Mouse (Mus musculus): ENCODE measurements around the gene Cog4. TPM values are rescaled to one million over a fixed set of nuclear protein-coding genes. Genes with fewer than 3 reads are reported as not detected.

Cog4 gene
- total and polyA plus RNA-seq, 3 experiments, result 24.9 to 35.2 (median 27.5) TPM

DNA sequence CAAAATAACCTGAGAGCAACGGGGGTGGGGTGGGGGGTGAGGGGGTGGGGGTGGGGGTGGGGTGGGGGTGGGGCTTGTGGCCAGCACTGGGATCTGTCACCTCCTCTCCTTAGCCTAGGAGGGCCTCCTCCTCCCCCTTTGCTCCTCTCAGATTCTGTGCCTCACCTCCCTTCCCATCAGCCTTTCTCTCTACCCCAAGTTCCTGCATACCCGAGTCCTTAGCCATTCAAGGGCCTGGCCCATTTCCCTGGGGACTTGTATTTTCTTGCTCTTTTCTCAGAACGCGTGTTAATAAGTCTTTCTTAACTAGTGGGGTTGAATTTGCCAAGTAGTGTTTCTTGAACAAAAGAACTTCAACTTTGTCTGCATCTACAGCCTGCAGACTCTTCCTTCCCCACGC lies 80.3 kb downstream of the Cog4 start (continued):
- TF ChIP-seq TCF12 (IDR thresholded peaks at IDR 0.05; ENCODE audit: low read depth, low read length) (peak; percentile 29; the same call in 1 of the 2 replicates), TBP (conservative IDR thresholded peaks at IDR 0.05; ENCODE audit: low read depth, low read length) (no peak), E2F4 (IDR thresholded peaks at IDR 0.05; ENCODE audit: insufficient replicate concordance, low read depth, low read length) (no peak), USF1 (IDR thresholded peaks at IDR 0.05; ENCODE audit: low read depth, low read length) (no peak)

DNA sequence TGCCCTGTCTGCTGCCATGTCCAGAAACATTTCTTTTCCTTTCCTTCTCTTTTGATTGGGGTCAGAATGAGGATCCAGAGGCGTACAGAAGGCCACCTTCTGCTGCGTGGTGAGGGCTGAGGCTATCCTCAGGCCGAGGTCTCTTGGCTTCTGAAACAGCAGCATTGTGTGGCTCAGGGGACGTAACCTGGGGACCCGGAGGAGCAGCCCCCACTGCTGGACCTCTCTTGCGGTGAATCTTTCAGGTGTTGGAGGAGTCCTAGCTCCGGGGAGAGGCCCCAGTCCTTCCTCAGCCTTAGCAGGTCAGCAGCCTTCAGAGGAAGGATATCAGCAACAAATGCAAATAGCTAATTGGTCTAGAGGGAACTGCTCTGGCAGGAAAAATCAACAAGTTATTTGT lies 82.0 kb downstream of the Cog4 start:
- DNase-seq (ENCODE audit: extremely low read depth), result peak; percentile 71
- H3K36me3 ChIP-seq (replicated peaks in 1 of 2; ENCODE audit: control insufficient read depth in 1 of 2, insufficient read depth in 1 of 2, low read length in 1 of 2), result peaks cover 7 to 34% of the 10 kb centered on the region in 2 experiments
- peak overlapping the region; percentile 98 for H3K27ac ChIP-seq (ENCODE audit: insufficient read depth, low read depth)

DNA sequence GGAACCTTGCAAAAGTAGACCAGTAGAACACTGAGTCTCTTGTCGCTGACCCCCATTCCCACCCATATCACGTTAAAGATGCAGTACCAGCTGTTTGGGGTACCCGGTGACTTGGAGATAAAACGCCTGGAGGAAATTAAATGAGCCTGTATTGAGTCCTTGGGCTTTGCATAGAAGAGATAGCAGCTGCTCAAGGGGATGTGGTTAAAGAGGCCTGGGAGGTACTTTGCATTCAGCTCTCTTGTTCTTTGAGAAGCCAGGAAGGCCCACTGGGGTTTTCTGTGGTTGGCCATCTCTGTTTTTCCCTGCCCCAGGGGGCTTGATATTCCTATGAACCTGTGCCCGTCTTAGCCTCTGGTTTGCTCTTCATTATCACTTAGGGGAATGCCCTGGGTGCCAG lies 82.7 kb downstream of the Cog4 start:
- H3K27ac ChIP-seq (ENCODE audit: insufficient read depth, low read depth), result peak overlapping the region; percentile 98
- H3K9ac ChIP-seq (ENCODE audit: insufficient read depth, low read depth), result peak overlapping the region; percentile 86
- H3K4me3 ChIP-seq (replicated peaks in 1 of 3; ENCODE audit: low read depth in 2 of 3, low read length in 2 of 3, poor library complexity in 1 of 3), result no peak overlapping the region
- no peaks in the 10 kb centered on the region for H3K27me3 ChIP-seq (replicated peaks)
- peaks cover 7 to 36% of the 10 kb centered on the region in 2 experiments for H3K36me3 ChIP-seq (replicated peaks in 1 of 2; ENCODE audit: control insufficient read depth in 1 of 2, insufficient read depth in 1 of 2, low read length in 1 of 2)
- dilution Hi-C loops (cut with MboI; ENCODE audit: extremely low pct_ligation_motif_present, extremely low pct_unique_long_range_greater_than_20kb, low sequenced_read_pairs) (no loop called here), in situ Hi-C loops (cut with MboI; ENCODE audit: low pct_ligation_motif_present, low pct_unique_long_range_greater_than_20kb, low sequenced_read_pairs) (no loop called here)
- H3K4me1 ChIP-seq (ENCODE audit: control insufficient read depth in 1 of 2, insufficient read depth in 2 of 2), result peaks cover 30 to 77% of the 10 kb centered on the region in 2 experiments
- H3K79me2 ChIP-seq (replicated peaks; ENCODE audit: control insufficient read depth, extremely low read depth, insufficient read depth, poor library complexity, severe bottlenecking), result peaks cover 59% of the 10 kb centered on the region
- no peaks in the 10 kb centered on the region for H3K9me3 ChIP-seq (replicated peaks; ENCODE audit: low read length)
- peak; percentile 96 for DNase-seq (ENCODE audit: extremely low read depth)
- peak overlapping the region; percentile 98 for H3K4me2 ChIP-seq (ENCODE audit: insufficient read depth, low read depth, poor library complexity, severe bottlenecking)
- TF ChIP-seq MAX (IDR thresholded peaks at IDR 0.05; ENCODE audit: low read length), result no peak
- no peak for TF ChIP-seq PAX5 (IDR thresholded peaks at IDR 0.05; ENCODE audit: low read length)
- no peak for TF ChIP-seq CTCF (conservative IDR thresholded peaks at IDR 0.05 in 1 of 2, IDR thresholded peaks at IDR 0.05 in 1 of 2; ENCODE audit: low read depth in 2 of 2, low read length in 2 of 2)
- TF ChIP-seq HCFC1 (IDR thresholded peaks at IDR 0.05; ENCODE audit: low read depth, low read length), result peak; percentile 46
- TF ChIP-seq ETS1 (conservative IDR thresholded peaks at IDR 0.05; ENCODE audit: low read depth, low read length), result peak; percentile 97
- no peak for TF ChIP-seq ZC3H11A (IDR thresholded peaks at IDR 0.05; ENCODE audit: low read depth, low read length)
- TF ChIP-seq EP300 (IDR thresholded peaks at IDR 0.05; ENCODE audit: low read length), result peak; percentile 95
- peak; percentile 90 for TF ChIP-seq CHD2 (IDR thresholded peaks at IDR 0.05; ENCODE audit: low read length)
- no peak for TF ChIP-seq UBTF (IDR thresholded peaks at IDR 0.05; ENCODE audit: low read depth, low read length)
- no peak for TF ChIP-seq GABPA (IDR thresholded peaks at IDR 0.05; ENCODE audit: insufficient replicate concordance, low read depth, low read length)
- TF ChIP-seq MYC (IDR thresholded peaks at IDR 0.05; ENCODE audit: low read depth, low read length), result no peak
- peak; percentile 96 for TF ChIP-seq TCF12 (IDR thresholded peaks at IDR 0.05; ENCODE audit: low read depth, low read length)
- no peak for TF ChIP-seq NELFE (IDR thresholded peaks at IDR 0.05; ENCODE audit: low read depth, low read length)
- peak; percentile 78; the same call in 1 of the 2 replicates for TF ChIP-seq ZNF384 (IDR thresholded peaks at IDR 0.05; ENCODE audit: low read depth, low read length)
- no peak for TF ChIP-seq ZMIZ1 (IDR thresholded peaks at IDR 0.05; ENCODE audit: low read depth, low read length)
- 0 out of 2 replicates have a peak, but pooled peaks have one; percentile 32 for TF ChIP-seq TBP (conservative IDR thresholded peaks at IDR 0.05; ENCODE audit: low read depth, low read length)
- TF ChIP-seq IRF4 (IDR thresholded peaks at IDR 0.05; ENCODE audit: low read depth, low read length), result peak; percentile 93
- no peak for TF ChIP-seq POLR2AphosphoS2 (IDR thresholded peaks at IDR 0.05; ENCODE audit: low read depth, low read length)
- TF ChIP-seq SIN3A (IDR thresholded peaks at IDR 0.05; ENCODE audit: low read length), result peak; percentile 26; the same call in 1 of the 2 replicates
- no peak for TF ChIP-seq ZKSCAN1 (IDR thresholded peaks at IDR 0.05; ENCODE audit: borderline replicate concordance, low read depth, low read length)
- TF ChIP-seq ELF1 (IDR thresholded peaks at IDR 0.05; ENCODE audit: low read depth, low read length), result no peak; the same call in 1 of the 2 replicates
- 0 out of 2 replicates have a peak, but pooled peaks have one; percentile 51 for TF ChIP-seq RCOR1 (conservative IDR thresholded peaks at IDR 0.05; ENCODE audit: low read depth, low read length)

More for the DNA sequence above, 82.0 kb downstream of the Cog4 start:
- in situ Hi-C loops (cut with MboI; ENCODE audit: low pct_ligation_motif_present, low pct_unique_long_range_greater_than_20kb, low sequenced_read_pairs), result no loop called here
- H3K4me2 ChIP-seq (ENCODE audit: insufficient read depth, low read depth, poor library complexity, severe bottlenecking), result peak overlapping the region; percentile 98
- peak overlapping the region; percentile 58 for H3K9ac ChIP-seq (ENCODE audit: insufficient read depth, low read depth)
- H3K9me3 ChIP-seq (replicated peaks; ENCODE audit: low read length), result no peaks in the 10 kb centered on the region
- dilution Hi-C loops (cut with MboI; ENCODE audit: extremely low pct_ligation_motif_present, extremely low pct_unique_long_range_greater_than_20kb, low sequenced_read_pairs), result no loop called here
- no peak overlapping the region for H3K4me3 ChIP-seq (replicated peaks in 1 of 3; ENCODE audit: low read depth in 2 of 3, low read length in 2 of 3, poor library complexity in 1 of 3)
- TF ChIP-seq MYC (IDR thresholded peaks at IDR 0.05; ENCODE audit: low read depth, low read length), result 0 out of 2 replicates have a peak, but pooled peaks have one; percentile 11
- no peak; the same call in 1 of the 2 replicates for TF ChIP-seq MXI1 (IDR thresholded peaks at IDR 0.05; ENCODE audit: low read depth, low read length)
- peak; percentile 58 for TF ChIP-seq ETS1 (conservative IDR thresholded peaks at IDR 0.05; ENCODE audit: low read depth, low read length)
- peak; percentile 34; the same call in 1 of the 2 replicates for TF ChIP-seq ZNF384 (IDR thresholded peaks at IDR 0.05; ENCODE audit: low read depth, low read length)
- peak; percentile 76 for TF ChIP-seq MEF2A (IDR thresholded peaks at IDR 0.05; ENCODE audit: borderline replicate concordance, low read depth, low read length)
- TF ChIP-seq IRF4 (IDR thresholded peaks at IDR 0.05; ENCODE audit: low read depth, low read length), result peak; percentile 25; the same call in 1 of the 2 replicates
- 0 out of 2 replicates have a peak, but pooled peaks have one; percentile 49 for TF ChIP-seq ZMIZ1 (IDR thresholded peaks at IDR 0.05; ENCODE audit: low read depth, low read length)
- TF ChIP-seq EP300 (IDR thresholded peaks at IDR 0.05; ENCODE audit: low read length), result peak; percentile 38; the same call in 1 of the 2 replicates
- no peak for TF ChIP-seq POLR2AphosphoS2 (IDR thresholded peaks at IDR 0.05; ENCODE audit: low read depth, low read length)
- TF ChIP-seq MAZ (IDR thresholded peaks at IDR 0.05; ENCODE audit: low read depth, low read length), result 0 out of 2 replicates have a peak, but pooled peaks have one; percentile 59
- peak; percentile 64; the same call in 1 of the 2 replicates for TF ChIP-seq CHD1 (IDR thresholded peaks at IDR 0.05; ENCODE audit: low read depth, low read length)
- TF ChIP-seq TCF12 (IDR thresholded peaks at IDR 0.05; ENCODE audit: low read depth, low read length), result peak; percentile 70; the same call in 1 of the 2 replicates
- peak; percentile 31; the same call in 1 of the 2 replicates for TF ChIP-seq BHLHE40 (IDR thresholded peaks at IDR 0.05; ENCODE audit: low read depth, low read length)
- TF ChIP-seq POLR2A (IDR thresholded peaks at IDR 0.05; ENCODE audit: low read depth, low read length), result no peak; the same call in none of the 2 replicates
- TF ChIP-seq SIN3A (IDR thresholded peaks at IDR 0.05; ENCODE audit: low read length), result peak; percentile 37; the same call in 1 of the 2 replicates
- H3K79me2 ChIP-seq (replicated peaks; ENCODE audit: control insufficient read depth, extremely low read depth, insufficient read depth, poor library complexity, severe bottlenecking), result peaks cover 58% of the 10 kb centered on the region
- H3K4me1 ChIP-seq (ENCODE audit: control insufficient read depth in 1 of 2, insufficient read depth in 2 of 2), result peaks cover 30 to 82% of the 10 kb centered on the region in 2 experiments
- H3K27me3 ChIP-seq (replicated peaks), result no peaks in the 10 kb centered on the region
